Mouse (Mus musculus): ENCODE measurements around the gene Rps16. TPM values are rescaled to one million over a fixed set of nuclear protein-coding genes. Genes with fewer than 3 reads are reported as not detected.
"Not testable (repeated sequence)": the region's sequence is repeated elsewhere in the genome, so short reads cannot be mapped to it uniquely, and the experiment has no call there.

Rps16 gene
- polyA plus RNA-seq, 1 experiment, result 2,023 TPM

GRCm38 (mm10) chr7:28387384-28387783 lies 36.9 kb downstream of the Rps16 start:
- not testable (repeated sequence) for DNase-seq (ENCODE audit: low spot score)

GRCm38 (mm10) chr7:28390331-28390730 lies 39.9 kb downstream of the Rps16 start:
- DNase-seq (ENCODE audit: low spot score), result no peak

GRCm38 (mm10) chr7:28392429-28393271 lies 42.2 kb downstream of the Rps16 start, which contains the start of the genes Med29 and Paf1:
Gene Med29, minus strand, starts transcription at chr7:28392708.
Gene Paf1, plus strand, starts transcription at chr7:28392951.
- peak; percentile 84 for DNase-seq (ENCODE audit: low spot score)

GRCm38 (mm10) chr7:28393272-28393951 lies 43.0 kb downstream of the Rps16 start:
- no peak for DNase-seq (ENCODE audit: low spot score)

GRCm38 (mm10) chr7:28395425-28395824 lies 45.0 kb downstream of the Rps16 start:
- DNase-seq (ENCODE audit: low spot score), result no peak

GRCm38 (mm10) chr7:28398000-28398399 lies 47.5 kb downstream of the Rps16 start:
- no peak for DNase-seq (ENCODE audit: low spot score)

GRCm38 (mm10) chr7:28398696-28399340 lies 48.4 kb downstream of the Rps16 start:
- DNase-seq (ENCODE audit: low spot score), result no peak

GRCm38 (mm10) chr7:28401030-28401429 lies 50.6 kb downstream of the Rps16 start:
- DNase-seq (ENCODE audit: low spot score), result no peak

GRCm38 (mm10) chr7:28401942-28402341 lies 51.5 kb downstream of the Rps16 start:
- no peak for DNase-seq (ENCODE audit: low spot score)

Other genes with a start within 250 kb of the Rps16 start
- 0.01 TPM in 1 of 2 replicates, not detected in the other for gene 9530053A07Rik, start 221.2 kb upstream of the Rps16 start, polyA plus RNA-seq (2012; rRNA removed)
- gene Fbl, start 180.9 kb upstream of the Rps16 start, polyA plus RNA-seq (2012; rRNA removed), result 88.9 and 108 TPM in 2 replicates
- 11.7 and 17.6 TPM in 2 replicates for gene Dyrk1b, start 171.2 kb upstream of the Rps16 start, polyA plus RNA-seq (2012; rRNA removed)
- gene Eid2, start 82.8 kb upstream of the Rps16 start, polyA plus RNA-seq (2012; rRNA removed), result 14.8 and 15.6 TPM in 2 replicates
- gene Eid2b, start 72.9 kb upstream of the Rps16 start, polyA plus RNA-seq (2012; rRNA removed), result 9.4 and 10.1 TPM in 2 replicates
- gene Selenov, start 59.5 kb upstream of the Rps16 start, polyA plus RNA-seq (2012; rRNA removed), result 0.19 TPM in 1 of 2 replicates, not detected in the other
- gene Dll3, start 48.4 kb upstream of the Rps16 start, polyA plus RNA-seq (2012; rRNA removed), result not detected in 2 replicates
- 33.7 and 41.8 TPM in 2 replicates for gene Timm50, start 38.6 kb upstream of the Rps16 start, polyA plus RNA-seq (2012; rRNA removed)
- gene Supt5, start 11.9 kb upstream of the Rps16 start, polyA plus RNA-seq (2012; rRNA removed), result 60.7 and 72.5 TPM in 2 replicates
- gene Plekhg2, start 21.9 kb downstream of the Rps16 start, polyA plus RNA-seq (2012; rRNA removed), result 11.7 and 23.9 TPM in 2 replicates
- 33.5 and 34.1 TPM in 2 replicates for gene Zfp36, start 29.6 kb downstream of the Rps16 start, polyA plus RNA-seq (2012; rRNA removed)
- gene Med29, start 42.1 kb downstream of the Rps16 start, polyA plus RNA-seq (2012; rRNA removed), result 25.6 and 30.8 TPM in 2 replicates
- 108 and 130 TPM in 2 replicates for gene Paf1, start 42.3 kb downstream of the Rps16 start, polyA plus RNA-seq (2012; rRNA removed)
- 18.6 and 20.7 TPM in 2 replicates for gene Gmfg, start 86.8 kb downstream of the Rps16 start, polyA plus RNA-seq (2012; rRNA removed)
- 3.9 and 4.3 TPM in 2 replicates for gene Lrfn1, start 101.3 kb downstream of the Rps16 start, polyA plus RNA-seq (2012; rRNA removed)
- not detected in 2 replicates for gene Ifnl2, start 159.8 kb downstream of the Rps16 start, polyA plus RNA-seq (2012; rRNA removed)
- not detected in 2 replicates for gene Ifnl3, start 172.2 kb downstream of the Rps16 start, polyA plus RNA-seq (2012; rRNA removed)
- 0.27 TPM in 1 of 2 replicates, not detected in the other for gene Sycn, start 190.2 kb downstream of the Rps16 start, polyA plus RNA-seq (2012; rRNA removed)
- gene Nccrp1, start 196.6 kb downstream of the Rps16 start, polyA plus RNA-seq (2012; rRNA removed), result 0.67 and 1.1 TPM in 2 replicates
- gene Samd4b, start 247.5 kb downstream of the Rps16 start, polyA plus RNA-seq (2012; rRNA removed), result 49.9 and 54.5 TPM in 2 replicates
- gene Pak4, start 247.5 kb downstream of the Rps16 start, polyA plus RNA-seq (2012; rRNA removed), result 24.7 and 31.3 TPM in 2 replicates